Mouse (Mus musculus): ENCODE results near the gene Cypt15. TPM values are rescaled to one million over a fixed set of nuclear protein-coding genes. Genes with fewer than 3 reads are reported as not detected.
"Not testable (repeated sequence)": the region's sequence is repeated elsewhere in the genome, so short reads cannot be mapped to it uniquely, and the experiment has no call there.

Gene Cypt15
- not detected for total RNA-seq (2021)
- long read RNA-seq, experiment 1, result 0 reads
- long read RNA-seq, experiment 2, result 0 reads

DNA sequence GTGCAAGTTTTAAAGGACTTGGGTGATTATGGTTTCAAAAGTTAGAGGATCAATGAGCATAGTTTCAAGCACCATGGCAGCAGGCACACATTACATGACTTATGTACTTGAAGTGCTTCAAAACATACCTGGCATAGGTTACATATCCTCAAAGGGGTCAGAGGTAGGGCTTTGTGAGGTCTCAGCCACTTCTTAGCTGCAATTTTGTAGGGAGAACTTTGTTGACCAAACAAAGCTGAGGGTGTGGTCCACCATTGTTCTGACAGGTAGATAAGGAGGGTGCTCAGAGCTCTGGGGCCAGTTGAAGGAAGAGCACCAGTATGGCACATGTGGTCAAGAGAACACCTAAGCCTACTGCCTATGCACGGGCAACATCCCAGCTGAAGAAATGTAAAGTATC lies at the start of gene Cypt15:
Cypt15 (plus strand) TSS at position 301 of the 400 bp plus-strand sequence.
- not testable (repeated sequence) for DNase-seq

DNA sequence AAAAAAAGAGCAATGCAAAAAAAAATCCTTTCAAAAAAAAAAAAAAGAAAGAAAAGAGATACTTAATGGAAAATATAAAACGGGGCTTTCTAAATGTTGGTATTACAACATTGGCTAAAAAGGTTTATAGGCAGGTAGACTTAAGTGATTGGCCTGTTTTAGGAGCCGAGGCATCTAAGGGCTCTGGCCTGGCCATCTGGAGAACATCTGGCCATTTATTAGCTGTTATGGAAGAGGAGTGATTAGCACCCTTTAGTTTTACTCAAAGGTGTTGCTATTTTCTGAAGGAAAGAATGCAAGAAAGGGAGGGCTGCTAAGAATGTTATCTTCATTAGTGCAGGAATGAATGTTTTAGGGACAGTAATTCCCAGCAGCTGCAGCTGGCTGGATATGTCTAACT lies 24.9 kb downstream of the Cypt15 start:
- DNase-seq, result no peak

DNA sequence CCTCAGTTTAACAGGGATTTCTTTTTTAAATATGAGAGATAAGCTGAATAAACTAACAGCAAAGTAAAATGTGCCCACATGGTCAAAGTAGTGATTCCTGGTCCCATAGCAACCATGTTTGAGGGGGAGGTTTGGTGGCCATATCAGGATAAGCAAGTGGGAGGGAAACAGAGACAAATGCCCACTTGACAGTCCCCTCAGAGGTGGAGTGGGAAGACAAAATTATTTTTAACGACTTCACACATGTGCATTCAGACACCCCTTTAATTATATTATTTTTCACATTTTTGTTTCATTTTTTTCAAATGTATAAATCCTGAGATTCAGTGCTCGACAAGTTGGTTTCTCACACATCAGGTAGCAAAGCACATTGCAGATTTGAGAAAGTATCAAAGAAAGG lies 32.8 kb downstream of the Cypt15 start:
- no peak for DNase-seq

DNA sequence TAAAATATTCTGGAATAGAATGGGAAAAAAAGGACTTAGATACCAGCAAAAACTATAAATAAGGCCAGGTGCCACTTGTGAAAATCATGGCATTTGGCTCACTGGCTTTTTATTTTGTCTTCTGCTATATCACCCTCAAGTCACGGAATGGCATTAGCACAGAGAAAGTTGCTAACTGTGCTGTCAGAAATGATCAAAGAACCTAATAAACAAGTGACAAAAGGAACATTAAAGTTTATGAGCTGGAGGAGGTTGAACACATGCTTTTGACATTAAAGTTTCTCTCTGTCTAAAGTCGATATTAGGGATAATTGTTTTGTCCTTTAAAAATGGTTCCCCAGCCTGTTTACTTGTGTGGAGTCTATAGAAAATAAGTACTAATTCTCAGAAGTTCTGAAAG lies 37.7 kb downstream of the Cypt15 start:
- no peak for DNase-seq
